Mouse (Mus musculus): Measurements from ENCODE around the gene Bdp1.
"Not testable (repeated sequence)": the region's sequence is repeated elsewhere in the genome, so short reads cannot be mapped to it uniquely, and the experiment has no call there.

Bdp1 gene

DNA sequence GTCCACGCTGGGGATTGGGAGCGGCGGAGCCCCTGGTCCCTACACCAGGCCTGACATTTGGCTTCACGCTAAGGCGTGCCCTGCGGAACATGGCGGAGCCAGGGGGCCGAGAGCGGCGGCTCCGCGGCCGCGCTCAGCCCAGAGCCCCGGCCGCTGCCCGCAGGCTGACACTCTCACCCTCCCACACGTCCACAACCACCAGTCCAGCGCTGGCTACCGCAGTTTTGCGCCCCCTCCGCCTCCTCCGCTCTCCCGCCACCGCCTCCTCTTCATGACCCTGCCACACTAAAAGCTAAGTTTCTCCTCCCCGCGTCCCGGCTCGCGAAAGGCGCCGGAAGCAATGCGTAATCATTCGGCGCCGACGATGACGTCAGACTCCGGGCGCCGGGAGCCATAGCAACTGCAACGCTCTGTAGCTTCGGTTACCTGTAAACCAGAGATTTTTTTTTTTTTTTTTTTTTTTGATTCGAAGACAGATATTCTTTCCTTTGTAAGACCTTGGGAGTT lies at the start of gene Bdp1:
Bdp1 (minus strand) TSS at position 323 of the 507 bp plus-strand sequence.
- peak; percentile 89 for DNase-seq

DNA sequence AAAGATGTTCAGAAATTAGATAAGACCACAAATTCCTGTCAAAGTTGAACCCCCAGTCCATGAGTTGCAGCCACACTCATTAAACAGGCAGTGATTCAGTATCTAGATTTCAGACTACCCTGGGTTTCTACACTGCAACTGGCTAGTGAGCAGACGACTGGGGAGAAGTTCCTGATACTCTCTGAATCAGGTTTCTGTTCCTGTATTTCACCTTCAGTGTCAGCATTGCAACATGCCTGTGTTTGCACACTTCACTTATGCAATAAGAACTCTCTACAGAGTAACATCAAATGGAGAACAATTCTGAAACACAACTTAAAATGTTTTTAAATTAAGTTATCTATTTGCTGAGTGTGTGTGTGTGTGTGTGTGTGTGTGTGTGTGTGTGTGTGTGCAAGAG lies 48.8 kb upstream of the Bdp1 start:
- no peak for DNase-seq

DNA sequence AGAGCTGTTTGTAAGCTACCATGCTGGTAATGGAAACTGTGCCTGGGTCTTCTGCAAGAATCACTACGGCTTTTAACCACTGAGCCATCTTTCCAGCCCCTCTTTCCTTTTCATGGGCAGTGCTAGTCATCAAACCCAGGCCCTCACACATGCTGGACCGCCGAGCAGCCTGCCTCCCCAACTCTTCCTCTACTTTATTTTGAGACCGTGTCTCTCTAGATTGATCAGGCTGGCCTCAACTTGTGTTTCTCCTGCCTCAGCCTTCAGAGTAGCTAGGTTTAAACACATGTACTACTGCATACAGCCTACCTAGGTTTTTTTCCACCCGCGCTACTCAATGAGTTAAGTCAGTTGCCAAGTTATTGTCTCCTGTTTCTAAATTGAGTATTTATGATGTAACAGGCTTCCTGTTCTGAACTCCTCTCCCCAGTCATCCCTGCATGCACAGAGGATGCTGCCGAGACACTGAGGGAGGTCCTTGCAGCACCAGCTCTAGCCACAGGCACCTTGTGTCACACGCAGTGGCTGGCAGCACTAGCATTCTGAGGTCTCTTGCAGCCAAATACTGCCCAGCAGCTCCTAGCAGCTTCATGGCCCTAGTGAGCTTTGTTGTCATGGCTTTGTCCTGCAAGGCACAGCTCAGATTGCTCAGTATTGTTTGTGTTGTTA lies 37.9 kb upstream of the Bdp1 start:
- no peak for DNase-seq

DNA sequence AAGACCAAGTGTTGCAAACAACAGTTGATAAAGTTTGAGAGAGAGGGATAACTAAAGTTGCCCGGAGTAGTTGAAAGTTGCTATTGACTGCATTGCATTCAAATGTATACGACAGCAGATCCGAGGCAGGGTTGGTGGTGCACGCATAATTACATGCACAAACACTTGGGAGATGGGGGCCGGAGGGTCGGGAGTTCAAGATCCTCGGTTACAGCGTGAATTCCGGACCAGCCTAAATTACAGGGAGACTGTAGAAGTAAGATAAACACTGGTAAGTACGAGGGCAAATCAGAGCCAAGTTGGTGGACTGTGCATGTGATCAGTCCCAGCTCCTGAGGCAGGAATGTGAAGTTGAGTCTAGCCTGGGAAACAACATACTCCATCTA lies 21.4 kb upstream of the Bdp1 start:
- DNase-seq: no peak

- DNase-seq: peak; percentile 92
These were observed 20.8 kb upstream of the Bdp1 start, which contains the start of gene Smn1 for GRCm38 (mm10) chr13:100124423-100125257. Smn1 (plus strand) TSS chr13:100124852.

GRCm38 (mm10) chr13:100123970-100124369 lies 20.1 kb upstream of the Bdp1 start:
- DNase-seq: no peak

DNA sequence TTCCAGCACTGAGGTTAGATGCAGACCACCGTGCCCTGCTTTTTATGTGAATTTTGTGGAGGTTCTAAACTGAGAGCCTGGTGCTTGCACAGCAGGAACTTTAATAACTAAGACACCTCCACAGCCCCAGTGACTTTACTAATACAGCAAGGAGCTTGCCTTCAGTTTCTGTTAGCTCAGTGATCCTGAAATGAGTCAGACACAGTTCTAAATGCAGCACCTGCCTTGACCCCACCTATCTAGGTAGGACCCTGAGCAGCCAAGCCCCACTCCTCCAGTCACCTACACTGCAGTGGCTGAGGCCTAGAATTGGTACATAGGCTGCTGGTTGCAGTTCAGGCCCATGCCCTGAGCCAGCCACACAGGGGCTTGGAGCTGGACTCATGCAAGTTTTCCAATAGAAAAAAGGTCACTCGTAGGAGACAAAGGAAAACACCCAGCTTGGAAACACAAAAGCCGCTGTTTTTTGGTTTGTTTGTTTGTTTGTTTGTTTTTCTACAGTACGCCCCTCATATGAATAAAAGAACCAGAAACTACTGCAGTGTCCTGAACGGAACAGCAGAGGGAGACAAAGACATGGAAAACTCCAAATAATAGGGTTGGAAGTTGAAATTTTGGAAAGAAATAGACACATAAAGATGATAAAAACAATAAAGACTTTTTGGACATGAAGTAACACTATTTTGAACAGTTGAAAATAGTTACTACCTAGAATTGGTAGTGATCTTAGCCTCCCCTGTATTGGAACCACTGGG lies 8.5 kb upstream of the Bdp1 start:
- DNase-seq: no peak

DNA sequence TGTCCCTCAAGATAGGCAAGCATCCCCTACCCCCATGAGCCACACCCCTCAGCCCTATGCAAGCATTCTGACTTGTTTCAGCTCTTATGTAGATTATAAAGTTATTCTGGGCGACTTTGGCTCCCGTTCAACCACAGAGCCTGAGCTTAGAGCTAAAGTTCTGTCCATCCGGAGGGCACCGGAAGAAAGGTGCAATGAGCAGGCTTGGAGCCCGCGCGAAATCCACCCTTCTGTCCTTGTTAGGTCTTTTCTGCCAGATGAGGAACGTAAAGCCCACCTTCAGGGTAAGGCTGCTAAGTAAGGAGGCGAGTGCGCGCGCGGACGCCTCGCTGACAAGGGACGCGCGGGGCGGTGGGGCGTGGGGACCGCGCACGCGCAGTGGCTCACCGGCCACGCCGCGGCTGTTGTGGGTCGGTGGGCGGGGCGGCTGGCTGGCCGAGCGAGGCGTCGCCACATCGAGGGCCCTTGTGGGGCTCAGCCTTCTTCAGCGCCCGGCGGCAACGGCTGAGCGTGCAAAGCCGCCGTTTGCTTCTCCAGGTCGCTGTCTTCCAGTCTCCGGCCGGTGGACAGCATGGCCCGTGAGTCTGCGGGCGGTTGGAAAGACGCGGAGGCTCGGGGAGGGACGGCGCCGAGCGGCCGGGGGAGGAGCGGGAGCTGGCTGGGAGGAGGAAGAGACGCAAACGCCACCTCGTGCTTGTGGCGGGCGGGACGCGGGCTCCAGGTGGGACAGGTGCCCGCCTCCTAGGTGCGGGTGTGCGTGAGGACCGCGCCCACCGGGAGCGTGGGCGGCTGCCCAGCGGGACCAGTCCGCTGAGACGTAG lies 4.0 kb upstream of the Bdp1 start, which contains the start of gene Serf1:
Serf1 (plus strand) TSS at position 361 of the 821 bp plus-strand sequence.
- peak; percentile 79 for DNase-seq

- DNase-seq: no peak
These were observed 715 bp downstream of the Bdp1 start for GRCm38 (mm10) chr13:100103052-100103658.

DNA sequence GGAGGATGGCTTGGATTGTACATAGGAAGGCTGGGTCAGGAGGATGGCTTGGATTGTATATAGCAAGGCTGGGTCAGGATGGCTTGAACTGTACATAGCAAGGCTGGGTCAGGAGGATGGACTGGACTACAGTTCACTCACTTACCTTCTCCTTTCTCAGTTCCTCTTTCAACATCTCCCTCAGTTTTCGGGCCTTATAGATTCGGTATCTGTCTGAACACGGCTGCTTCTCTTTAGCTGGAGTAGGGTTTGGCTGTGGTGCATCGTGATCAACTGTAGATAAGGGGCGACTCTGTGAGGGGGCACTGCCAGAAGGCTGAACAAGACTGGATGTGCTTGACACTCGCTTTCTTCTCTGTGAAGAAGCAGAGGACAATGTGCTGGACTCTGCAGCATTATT lies 5.1 kb downstream of the Bdp1 start:
- DNase-seq: no peak

DNA sequence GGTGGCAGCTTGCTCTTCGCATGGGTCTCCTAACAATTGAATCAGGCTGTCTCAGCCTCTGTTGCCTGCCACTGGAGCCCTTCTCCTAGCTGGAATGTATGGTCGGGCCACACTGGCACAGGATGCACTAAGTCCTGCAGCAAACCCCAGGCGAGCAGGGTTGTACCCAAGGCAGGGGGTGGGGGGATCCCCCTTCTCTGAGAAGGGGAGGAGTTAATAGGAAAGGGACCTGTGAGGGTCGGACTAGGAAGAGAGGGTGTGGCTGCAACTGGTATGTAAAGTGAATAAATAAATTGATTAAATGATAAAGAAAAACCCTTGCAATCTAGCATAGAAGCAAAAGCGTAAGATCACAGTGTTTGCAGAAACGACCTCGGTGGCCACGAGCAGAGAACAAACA lies 32.4 kb downstream of the Bdp1 start:
- no peak for DNase-seq

DNA sequence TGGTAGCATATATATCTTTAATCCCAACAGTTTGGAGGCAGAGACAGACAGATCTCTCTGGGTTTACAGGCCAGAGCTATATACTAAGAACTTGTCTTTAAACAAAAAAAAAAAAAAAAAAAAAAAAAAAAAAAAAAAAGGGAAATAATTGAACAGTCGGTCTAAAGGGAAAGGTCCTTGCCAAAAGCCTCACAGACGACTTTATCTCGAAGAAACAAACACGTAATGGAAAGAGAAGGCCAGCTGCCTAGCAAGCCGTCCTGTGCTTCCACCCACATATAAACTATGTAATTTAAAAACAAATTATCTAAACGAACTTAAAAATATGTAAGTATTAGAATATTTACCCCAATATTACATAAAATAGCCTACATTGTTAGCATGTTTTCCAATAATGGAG lies 36.0 kb downstream of the Bdp1 start:
- DNase-seq: no peak

DNA sequence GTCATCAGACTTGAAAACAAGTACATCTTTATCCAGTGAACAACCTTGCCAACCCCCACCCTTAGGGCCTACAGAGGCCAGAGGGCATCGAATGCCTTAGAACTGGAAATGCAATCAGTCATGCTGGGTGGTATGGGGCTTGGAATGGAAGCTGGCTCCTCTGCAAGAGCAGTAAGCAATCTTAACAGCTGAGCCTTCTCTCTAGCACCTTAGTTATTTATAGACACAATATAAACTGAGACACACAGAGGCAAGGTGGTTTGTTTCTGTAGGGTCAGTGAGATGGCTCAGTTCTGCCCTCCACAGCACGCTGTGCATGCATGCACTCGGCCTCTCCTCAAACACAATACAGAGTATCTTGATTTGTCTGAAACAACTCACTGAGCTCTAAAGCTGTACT lies 39.9 kb downstream of the Bdp1 start:
- DNase-seq: no peak

- DNase-seq: not testable (repeated sequence)
These were observed 46.1 kb downstream of the Bdp1 start for GRCm38 (mm10) chr13:100057738-100058137.

- DNase-seq: no peak
These were observed 77.9 kb downstream of the Bdp1 start for GRCm38 (mm10) chr13:100026013-100026412.

- no peak for DNase-seq
These were observed 87.0 kb downstream of the Bdp1 start for GRCm38 (mm10) chr13:100016891-100017290.

- no peak for DNase-seq
These were observed 87.9 kb downstream of the Bdp1 start for GRCm38 (mm10) chr13:100015937-100016336.

- DNase-seq: peak; percentile 76
These were observed 88.7 kb downstream of the Bdp1 start, which contains the start of gene Mccc2 for GRCm38 (mm10) chr13:100014906-100015895. Mccc2 (minus strand) TSS chr13:100015639.

DNA sequence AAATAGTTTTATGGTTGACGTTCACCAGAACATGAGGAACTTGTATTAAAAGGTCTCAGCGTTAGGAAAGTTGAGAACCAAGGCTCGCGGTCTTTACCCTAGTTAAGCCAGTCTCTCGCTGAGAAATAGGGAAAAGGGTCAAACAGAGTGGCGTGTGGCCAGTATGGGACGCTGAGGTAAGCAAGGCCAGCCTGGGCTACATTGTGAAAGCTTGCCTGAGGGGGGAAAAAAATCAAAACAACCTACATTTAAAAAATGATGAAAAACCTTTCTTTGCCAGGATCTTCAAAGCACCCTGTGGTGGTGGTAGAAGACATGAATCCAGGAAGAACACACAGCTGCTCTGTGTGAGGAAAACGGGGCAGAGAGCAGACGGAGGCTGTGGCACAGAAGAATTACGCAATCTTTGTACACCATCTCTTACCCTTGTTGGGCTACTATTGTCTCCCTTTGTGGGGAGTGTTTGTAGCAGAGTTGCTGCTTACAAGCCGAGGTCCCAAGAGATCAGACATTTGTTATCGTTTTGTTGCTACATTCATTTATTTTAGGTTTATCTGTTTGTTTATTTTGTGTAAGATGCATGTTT lies 97.9 kb downstream of the Bdp1 start:
- no peak for DNase-seq

DNA sequence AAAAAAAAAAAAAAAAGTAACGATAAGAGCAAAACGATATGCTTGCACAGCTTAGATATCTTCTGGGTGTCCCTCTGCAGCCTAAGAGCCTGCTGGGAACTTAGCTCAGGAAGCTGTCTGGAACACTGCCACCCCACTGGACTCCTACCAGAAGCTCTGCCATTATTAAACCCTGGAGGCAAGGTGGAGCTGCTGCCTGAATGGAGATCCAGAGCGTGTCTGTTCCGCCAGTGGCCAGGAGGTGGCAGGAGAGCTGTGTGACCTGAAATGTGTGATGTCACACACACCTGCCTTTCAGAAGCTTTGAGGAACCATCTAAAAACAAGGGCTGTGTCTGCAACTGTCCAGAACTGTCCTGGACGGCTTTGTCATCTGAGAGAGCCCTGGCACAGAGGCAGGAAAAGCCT lies 102.1 kb downstream of the Bdp1 start:
- peak; percentile 82 for DNase-seq
